Mouse (Mus musculus) hindbrain, embryonic 12.5 days (tissue): Measurements from ENCODE around the gene BC029722. TPM values are rescaled to one million over a fixed set of nuclear protein-coding genes. Genes with fewer than 3 reads are reported as not detected.

Experiments used
- ATAC-seq: fragments of 200-750 bp; cut with Nextera tagmentation; 2 replicates; pipeline ENCODE4 v1.8.0; 2017; ENCODE audit warnings: moderate TSS enrichment; ENCODE audit not compliant: low FRiP score
- H3K27ac ChIP-seq: fragments of 300-500 bp; sonication (generic); 2 replicates; pipeline ENCODE4 v1.5.1; 2016; ENCODE audit warnings: mild to moderate bottlenecking
- H3K27me3 ChIP-seq: fragments of 300-500 bp; sonication (generic); 2 replicates; pipeline ENCODE4 v1.6.1; 2016; ENCODE audit warnings: mild to moderate bottlenecking
- H3K36me3 ChIP-seq: fragments of 300-500 bp; sonication (generic); 2 replicates; pipeline ENCODE4 v1.6.1; 2016; ENCODE audit warnings: mild to moderate bottlenecking
- H3K4me1 ChIP-seq: fragments of 300-500 bp; sonication (generic); 2 replicates; pipeline ENCODE4 v1.6.1; 2016
- H3K4me2 ChIP-seq: fragments of 300-500 bp; sonication (generic); replicated peaks from 2 replicates; pipeline ENCODE4 v1.6.1; 2016; ENCODE audit warnings: mild to moderate bottlenecking
- H3K4me3 ChIP-seq: fragments of 300-500 bp; sonication (generic); 2 replicates; pipeline ENCODE4 v1.5.1; 2016; ENCODE audit warnings: mild to moderate bottlenecking
- H3K9ac ChIP-seq: fragments of 300-500 bp; sonication (generic); 2 replicates; pipeline ENCODE4 v1.6.1; 2016; ENCODE audit warnings: mild to moderate bottlenecking, moderate library complexity
- H3K9me3 ChIP-seq: fragments of 300-500 bp; sonication (generic); replicated peaks from 2 replicates; pipeline ENCODE4 v1.6.1; 2016; ENCODE audit warnings: mild to moderate bottlenecking
- WGBS: fragments of 180-500 bp; shearing (Covaris S2); methylation state at CpG from one replicate; pipeline ENCODE4 v1.1.7; 2016; 5-methylcytosine and 5-hydroxymethylcytosine counted together
- polyA plus RNA-seq: library from polyadenylated mRNA; unstranded; fragments of >200 nt; fragmentation: Nextera tagmentation; extraction: Ambion mirVana; gene quantifications from 2 replicates; pipeline ENCODE4 v1.2.1, GENCODE M21; 2016

BC029722 gene
- polyA plus RNA-seq, 1 experiment from 2014 or later = 17.1 TPM

DNA sequence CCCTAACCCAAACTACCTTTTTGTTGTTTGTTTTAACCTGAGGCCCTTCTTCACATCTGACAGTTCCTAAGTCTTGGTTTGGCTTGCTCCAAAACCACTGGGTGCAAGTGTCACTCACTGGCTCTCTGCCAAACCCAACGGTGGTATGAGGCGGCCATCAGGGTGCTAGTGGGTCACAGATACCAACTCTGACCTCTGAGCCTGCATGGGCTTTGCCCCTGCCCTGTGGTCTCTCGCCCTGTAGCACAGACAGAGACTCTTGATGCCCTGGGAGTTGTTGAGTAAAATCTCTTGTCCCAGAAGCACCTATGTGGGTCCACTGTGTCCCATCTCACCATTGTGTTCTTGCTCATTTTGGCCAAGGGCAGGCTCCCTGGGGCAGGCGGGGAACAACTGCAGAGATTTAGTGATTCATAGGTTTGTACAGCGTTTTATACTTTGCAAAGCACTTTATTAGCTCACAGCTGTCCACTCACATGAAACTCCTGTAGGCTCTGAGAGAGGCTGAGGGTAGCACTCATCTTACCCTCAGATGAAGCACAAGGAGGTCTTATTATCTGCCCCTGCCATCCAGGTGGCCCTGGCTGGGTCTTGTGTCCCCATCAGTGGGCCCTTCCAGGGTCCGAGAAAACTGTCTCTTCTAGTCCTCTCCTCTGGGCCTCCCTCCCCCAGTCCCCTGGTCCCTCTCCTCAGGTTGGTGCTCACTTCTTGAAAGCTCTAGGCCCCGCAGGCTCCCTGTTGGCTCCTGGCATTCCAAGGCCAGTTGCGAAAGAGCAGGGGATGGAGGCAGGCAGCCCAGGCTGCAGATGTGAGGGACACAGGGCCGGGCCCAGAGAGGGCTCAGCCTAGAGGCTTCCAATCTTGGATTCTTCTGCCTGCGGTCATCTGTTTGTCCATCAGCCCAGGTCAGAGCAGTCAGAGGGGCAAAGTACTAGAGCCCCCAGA is 1.7 kb downstream of the BC029722 start:
- peak overlapping the region; percentile 50; the same call in 1 of the 2 replicates for H3K4me3 ChIP-seq
- peaks cover 35% of the 10 kb centered on the region for H3K36me3 ChIP-seq
- peaks cover 3% of the 10 kb centered on the region; the same call in 1 of the 2 replicates for H3K27me3 ChIP-seq
- no peak for ATAC-seq
- peaks cover 22% of the 10 kb centered on the region for H3K4me1 ChIP-seq
- peak overlapping the region; percentile 83 for H3K4me2 ChIP-seq
- 78% methylated on average over 10 of the region's 10 CpGs for WGBS
- peak overlapping the region; percentile 40; the same call in 1 of the 2 replicates for H3K27ac ChIP-seq
- no peaks in the 10 kb centered on the region for H3K9me3 ChIP-seq
- 0 out of 2 replicates have a peak overlapping the region, but pooled peaks have one; percentile 83 for H3K9ac ChIP-seq

DNA sequence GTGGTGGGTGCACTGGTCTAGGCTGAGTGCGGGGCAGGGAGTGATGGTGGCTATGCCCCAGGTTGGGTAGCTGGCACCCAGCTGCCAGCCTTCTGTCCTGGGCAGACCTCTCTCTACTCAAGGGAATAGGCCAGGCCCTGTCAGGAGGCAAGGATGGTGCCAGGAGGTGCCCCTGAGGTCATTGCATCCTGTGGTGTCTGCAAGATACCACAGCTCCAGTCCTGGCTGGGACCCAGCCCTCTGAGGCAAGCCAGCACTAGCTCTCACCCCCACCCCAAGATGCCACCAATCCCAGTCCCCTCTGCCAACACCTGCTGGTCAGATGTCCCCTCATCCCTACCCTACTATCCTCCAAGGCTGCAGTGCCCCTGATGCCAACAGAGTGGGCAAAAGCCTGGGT is 3.0 kb downstream of the BC029722 start:
- no peak overlapping the region for H3K4me2 ChIP-seq
- H3K36me3 ChIP-seq = peaks cover 23% of the 10 kb centered on the region
- peaks cover 22% of the 10 kb centered on the region for H3K4me1 ChIP-seq
- no peak for ATAC-seq
- peaks cover 3% of the 10 kb centered on the region; the same call in 1 of the 2 replicates for H3K27me3 ChIP-seq
- H3K9ac ChIP-seq = no peak overlapping the region
- H3K9me3 ChIP-seq = no peaks in the 10 kb centered on the region
- H3K4me3 ChIP-seq = no peak overlapping the region
- 100% methylated on average over 1 of the region's 1 CpGs for WGBS
- no peak overlapping the region for H3K27ac ChIP-seq

DNA sequence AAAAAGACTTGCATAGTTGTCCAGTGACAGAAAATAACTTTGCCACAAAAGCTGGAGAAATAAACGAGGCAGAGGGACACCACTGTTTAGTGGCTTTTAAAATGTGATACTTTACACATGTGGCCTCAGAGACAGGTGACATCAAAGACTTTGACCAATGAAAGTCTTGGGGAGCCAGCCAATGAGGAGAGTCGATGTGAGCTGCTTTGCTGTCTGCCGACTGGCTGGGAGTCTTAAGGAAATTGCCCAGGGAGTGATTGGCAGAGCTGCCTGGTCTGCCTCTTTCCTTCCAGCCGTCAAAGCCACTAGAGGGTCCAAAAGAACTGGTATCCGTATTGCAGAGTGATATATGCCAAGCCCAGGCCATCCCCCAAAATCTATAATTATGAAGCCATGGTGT is 4.4 kb downstream of the BC029722 start:
- Histone ChIP-seq H3K4me1 (peaks cover 22% of the 10 kb centered on the region), H3K27ac (no peak overlapping the region), H3K36me3 (0 out of 2 replicates have a peak, but pooled peaks cover 13% of the 10 kb centered on the region), H3K4me3 (no peak overlapping the region), H3K27me3 (peaks cover 3% of the 10 kb centered on the region; the same call in 1 of the 2 replicates), H3K9me3 (no peaks in the 10 kb centered on the region), H3K9ac (no peak overlapping the region), H3K4me2 (no peak overlapping the region)
- WGBS = 34% methylated on average over 5 of the region's 5 CpGs
- ATAC-seq = no peak

DNA sequence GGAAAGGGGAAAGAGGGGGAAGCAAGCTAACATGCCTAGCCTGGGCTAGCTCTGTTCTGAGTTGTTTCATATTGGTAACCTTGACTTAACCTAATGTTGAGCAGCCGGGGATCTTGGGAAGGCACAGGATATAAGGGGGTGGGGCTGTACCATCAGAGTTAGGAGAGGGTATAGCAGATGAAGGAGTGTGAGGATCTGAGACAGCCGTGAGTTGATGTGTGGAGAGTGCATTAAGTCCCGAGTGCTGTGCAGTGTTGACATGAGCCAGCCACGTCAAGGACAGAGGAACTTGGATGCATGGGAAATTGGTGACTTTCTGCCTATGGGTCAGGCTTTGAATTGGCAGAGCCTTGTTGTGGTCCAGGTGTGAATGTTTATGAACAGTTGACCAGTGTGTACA is 6.6 kb downstream of the BC029722 start:
- Histone ChIP-seq H3K4me1 (peaks cover under 1% of the 10 kb centered on the region; the same call in 1 of the 2 replicates), H3K4me2 (no peak overlapping the region), H3K27me3 (peaks cover 3% of the 10 kb centered on the region; the same call in 1 of the 2 replicates), H3K4me3 (no peak overlapping the region), H3K9ac (no peak overlapping the region), H3K9me3 (no peaks in the 10 kb centered on the region), H3K27ac (no peak overlapping the region), H3K36me3 (0 out of 2 replicates have a peak, but pooled peaks cover 13% of the 10 kb centered on the region)
- ATAC-seq = no peak
- WGBS = 85% methylated on average over 4 of the region's 4 CpGs

DNA sequence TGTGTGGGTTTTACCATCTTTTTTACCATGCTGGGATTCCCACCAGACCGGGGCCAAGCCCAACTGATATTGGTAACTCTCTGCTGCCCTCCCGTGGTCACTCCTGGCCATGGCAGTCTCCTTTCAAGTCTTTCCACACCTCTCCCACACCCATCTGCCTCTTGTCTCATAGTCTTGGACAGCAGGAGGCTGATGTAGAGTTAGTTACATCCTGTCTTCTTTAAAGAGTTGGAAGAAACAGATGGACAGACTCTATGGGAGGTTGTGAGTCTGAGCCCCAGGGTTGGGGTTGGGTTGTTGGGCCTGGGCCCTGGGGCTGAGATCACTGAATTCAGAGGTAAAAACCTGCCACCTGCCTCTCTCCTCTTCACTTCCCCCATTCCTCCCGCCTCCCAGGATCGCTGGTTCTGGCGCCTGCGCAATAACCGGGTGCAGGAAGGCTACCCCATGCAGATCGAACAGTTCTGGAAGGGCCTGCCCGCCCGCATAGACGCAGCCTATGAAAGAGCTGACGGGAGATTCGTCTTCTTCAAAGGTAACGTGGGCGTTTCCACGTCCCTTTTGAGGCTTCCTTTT is 7.3 kb downstream of the BC029722 start:
- Histone ChIP-seq H3K27ac (no peak overlapping the region), H3K9ac (no peak overlapping the region), H3K4me2 (no peak overlapping the region), H3K4me1 (no peaks in the 10 kb centered on the region; the same call in 1 of the 2 replicates), H3K9me3 (no peaks in the 10 kb centered on the region), H3K4me3 (no peak overlapping the region), H3K27me3 (peaks cover 3% of the 10 kb centered on the region; the same call in 1 of the 2 replicates), H3K36me3 (0 out of 2 replicates have a peak, but pooled peaks cover 13% of the 10 kb centered on the region)
- 36% methylated on average over 16 of the region's 16 CpGs for WGBS
- no peak for ATAC-seq

DNA sequence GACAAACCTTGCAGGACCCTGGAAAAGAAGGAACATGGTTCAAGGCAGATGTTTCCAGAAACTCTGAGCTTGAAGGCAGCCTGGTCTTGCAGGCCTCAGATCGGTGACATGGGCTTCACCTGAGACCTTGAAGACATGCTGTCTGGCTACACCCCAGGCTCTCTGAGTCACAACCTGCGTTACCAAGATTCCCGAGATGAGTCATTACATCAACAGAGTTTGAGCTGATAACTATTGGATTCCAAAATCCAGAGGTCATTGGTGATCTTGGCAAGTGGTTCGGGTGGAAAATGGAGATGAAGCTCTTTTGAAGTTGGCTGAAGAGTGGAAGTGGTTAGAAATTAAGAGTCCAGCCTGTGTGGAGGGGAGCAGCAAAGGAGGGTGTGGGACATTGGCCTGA is 9.6 kb downstream of the BC029722 start:
- Histone ChIP-seq H3K4me2 (no peak overlapping the region), H3K4me3 (no peak overlapping the region), H3K27ac (no peak overlapping the region), H3K4me1 (no peaks in the 10 kb centered on the region), H3K9ac (no peak overlapping the region), H3K27me3 (no peaks in the 10 kb centered on the region), H3K9me3 (no peaks in the 10 kb centered on the region), H3K36me3 (no peaks in the 10 kb centered on the region)
- ATAC-seq = no peak
- WGBS = 85% methylated on average over 4 of the region's 4 CpGs

DNA sequence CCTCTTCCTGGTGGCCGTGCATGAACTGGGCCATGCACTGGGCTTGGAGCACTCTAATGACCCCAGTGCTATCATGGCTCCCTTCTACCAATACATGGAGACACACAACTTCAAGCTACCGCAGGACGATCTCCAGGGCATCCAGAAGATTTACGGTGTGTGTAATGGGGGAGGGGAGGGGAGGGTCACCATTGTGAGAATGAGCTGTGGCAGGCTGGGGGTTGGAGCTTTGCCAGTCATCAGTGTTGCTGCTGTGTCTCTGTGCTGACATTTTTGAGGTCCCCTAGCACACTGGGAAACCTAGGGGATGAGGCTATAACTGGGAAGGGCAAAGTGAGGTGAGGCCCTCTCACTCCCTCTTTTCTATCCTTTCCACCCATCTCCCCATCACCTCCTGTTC is 11.8 kb downstream of the BC029722 start:
- no peaks in the 10 kb centered on the region for H3K9me3 ChIP-seq
- no peaks in the 10 kb centered on the region for H3K4me1 ChIP-seq
- H3K9ac ChIP-seq = no peak overlapping the region
- no peak overlapping the region for H3K27ac ChIP-seq
- H3K4me3 ChIP-seq = no peak overlapping the region
- no peak for ATAC-seq
- no peak overlapping the region for H3K4me2 ChIP-seq
- 84% methylated on average over 4 of the region's 4 CpGs for WGBS
- no peaks in the 10 kb centered on the region for H3K27me3 ChIP-seq
- no peaks in the 10 kb centered on the region for H3K36me3 ChIP-seq

DNA sequence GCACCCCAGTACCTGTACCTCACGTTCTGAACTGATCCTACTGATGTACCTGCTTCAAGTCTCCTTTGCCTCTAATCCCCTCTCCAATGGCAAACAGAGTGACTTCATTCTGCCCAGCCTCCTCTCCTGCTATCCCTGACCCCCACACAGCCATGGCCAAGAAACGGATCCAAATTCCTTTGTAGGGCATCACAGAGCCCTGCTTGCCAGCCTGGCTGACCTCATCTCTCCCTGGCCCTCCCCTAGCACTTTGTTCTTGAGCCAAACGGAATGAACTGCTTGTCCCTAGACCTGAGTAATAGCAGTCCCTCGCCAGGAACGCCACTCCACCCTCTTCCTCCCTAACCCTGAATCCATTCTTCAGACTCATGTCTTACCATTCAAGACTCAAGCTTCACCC is 12.7 kb downstream of the BC029722 start:
- Histone ChIP-seq H3K4me3 (no peak overlapping the region), H3K27me3 (no peaks in the 10 kb centered on the region), H3K27ac (no peak overlapping the region), H3K36me3 (0 out of 2 replicates have a peak, but pooled peaks cover 3% of the 10 kb centered on the region), H3K9ac (no peak overlapping the region), H3K9me3 (no peaks in the 10 kb centered on the region), H3K4me1 (no peaks in the 10 kb centered on the region), H3K4me2 (no peak overlapping the region)
- no peak for ATAC-seq
- 66% methylated on average over 5 of the region's 5 CpGs for WGBS

DNA sequence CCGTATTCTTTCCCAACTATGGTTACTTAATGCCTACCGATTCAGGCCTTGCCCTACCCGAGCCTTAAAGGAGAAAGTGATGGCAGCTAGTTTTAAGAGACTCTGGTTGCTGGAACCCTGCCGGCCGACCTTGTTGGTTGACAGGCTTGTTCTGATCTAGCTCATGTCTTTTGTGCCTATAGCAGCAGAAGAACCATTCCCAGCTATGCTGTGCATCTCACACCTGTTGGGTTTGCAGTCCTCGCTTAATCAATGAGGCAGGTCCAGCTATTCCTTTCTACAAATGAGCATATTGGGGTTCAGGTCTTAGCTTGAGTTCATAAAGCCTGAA is 13.3 kb downstream of the BC029722 start:
- no peaks in the 10 kb centered on the region for H3K9me3 ChIP-seq
- H3K4me3 ChIP-seq = no peak overlapping the region
- H3K4me2 ChIP-seq = no peak overlapping the region
- no peaks in the 10 kb centered on the region for H3K4me1 ChIP-seq
- no peaks in the 10 kb centered on the region for H3K27me3 ChIP-seq
- peaks cover 8% of the 10 kb centered on the region for H3K36me3 ChIP-seq
- H3K9ac ChIP-seq = no peak overlapping the region
- H3K27ac ChIP-seq = no peak overlapping the region
- 85% methylated on average over 6 of the region's 6 CpGs for WGBS
- ATAC-seq = no peak

DNA sequence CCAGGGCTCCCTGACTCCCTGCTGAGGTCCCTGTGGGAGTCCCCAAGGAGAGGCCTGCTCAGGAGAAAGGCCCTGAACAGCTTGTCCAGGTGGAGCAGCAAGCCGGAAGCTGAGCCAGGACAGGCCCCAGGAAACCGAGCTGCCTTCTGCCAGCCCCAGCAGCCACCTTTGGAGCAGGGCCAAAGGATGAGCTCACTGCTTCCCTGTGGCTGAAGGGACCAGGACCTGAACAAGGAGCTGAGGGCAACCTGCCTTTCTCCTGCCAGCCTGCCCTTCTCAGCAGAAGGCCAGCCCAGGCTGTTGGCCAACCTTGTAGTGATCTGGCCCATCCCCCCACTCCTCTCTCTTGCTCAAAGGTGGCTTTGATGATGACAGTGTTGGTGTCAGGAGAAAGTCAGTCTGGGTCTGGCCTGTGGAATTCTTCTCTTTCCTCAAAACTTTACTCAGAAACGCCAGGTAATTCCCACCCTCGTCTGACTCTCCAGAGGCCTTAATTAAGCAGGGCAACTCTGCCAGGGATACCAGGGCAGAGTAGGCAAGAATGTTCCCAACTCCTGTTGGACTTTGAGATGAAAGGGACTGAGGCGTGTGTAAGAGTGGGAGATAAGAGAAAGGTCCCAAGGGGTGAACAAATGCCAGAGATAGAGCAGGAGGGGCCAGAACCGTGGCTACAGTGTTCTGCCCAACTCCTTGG is 13.8 kb downstream of the BC029722 start:
- peaks cover 12% of the 10 kb centered on the region for H3K36me3 ChIP-seq

DNA sequence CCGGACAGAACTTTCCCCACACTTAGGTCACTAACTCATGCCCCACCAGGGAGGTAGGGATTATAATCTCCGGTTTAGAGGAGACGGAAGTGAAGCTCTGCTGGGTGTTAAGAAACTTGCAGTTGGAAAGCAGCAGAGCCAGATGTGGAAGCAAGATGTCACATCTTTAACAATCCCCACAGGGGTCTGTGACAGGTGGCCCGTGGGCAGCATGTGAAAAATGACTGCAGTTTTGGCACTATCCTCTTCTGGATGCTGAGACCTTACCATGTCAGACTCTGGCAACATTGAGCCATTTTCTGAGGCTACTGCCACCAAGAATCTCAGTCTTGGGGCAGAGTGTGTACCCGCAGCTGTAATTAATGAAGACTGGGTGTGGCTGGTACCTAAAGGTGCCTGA is 15.2 kb downstream of the BC029722 start:
- ATAC-seq = no peak
- Histone ChIP-seq H3K27ac (no peak overlapping the region), H3K4me2 (no peak overlapping the region), H3K9ac (no peak overlapping the region), H3K4me3 (no peak overlapping the region), H3K4me1 (no peaks in the 10 kb centered on the region), H3K36me3 (peaks cover 12% of the 10 kb centered on the region), H3K9me3 (no peaks in the 10 kb centered on the region), H3K27me3 (no peaks in the 10 kb centered on the region)
- 79% methylated on average over 5 of the region's 5 CpGs for WGBS

More for the DNA sequence above, 13.8 kb downstream of the BC029722 start:
- Histone ChIP-seq H3K9ac (no peak overlapping the region), H3K4me1 (no peaks in the 10 kb centered on the region), H3K9me3 (no peaks in the 10 kb centered on the region), H3K4me2 (no peak overlapping the region), H3K27me3 (no peaks in the 10 kb centered on the region), H3K4me3 (no peak overlapping the region), H3K27ac (no peak overlapping the region)
- WGBS = 76% methylated on average over 6 of the region's 6 CpGs
- no peak for ATAC-seq

DNA sequence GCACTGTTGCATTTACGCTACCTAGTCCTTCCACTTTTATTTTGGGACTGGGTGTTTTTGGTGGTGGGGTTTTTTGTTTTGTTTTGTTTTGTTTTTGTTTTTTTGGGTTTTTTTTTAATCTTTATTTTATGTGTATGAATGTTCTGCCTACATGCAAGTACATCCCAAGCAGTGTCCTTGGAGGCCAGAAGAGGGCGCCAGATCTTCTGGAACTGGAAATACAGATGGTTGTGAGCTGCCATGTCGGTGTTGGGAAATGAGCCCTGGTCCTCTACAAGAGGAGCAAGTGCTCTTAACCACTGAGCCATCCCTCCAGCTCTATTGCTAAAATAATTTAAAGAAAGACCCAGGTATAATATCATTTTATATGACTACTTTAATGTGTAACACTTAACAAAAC is 16.5 kb downstream of the BC029722 start:
- no peak for ATAC-seq
- H3K4me2 ChIP-seq = no peak overlapping the region
- peaks cover 22% of the 10 kb centered on the region for H3K36me3 ChIP-seq
- H3K9me3 ChIP-seq = no peaks in the 10 kb centered on the region
- H3K4me1 ChIP-seq = no peaks in the 10 kb centered on the region
- H3K4me3 ChIP-seq = no peak overlapping the region
- WGBS = 57% methylated on average over 3 of the region's 3 CpGs
- H3K27ac ChIP-seq = no peak overlapping the region
- no peak overlapping the region for H3K9ac ChIP-seq
- no peaks in the 10 kb centered on the region for H3K27me3 ChIP-seq
